Mouse (Mus musculus) liver, embryonic 14.5 days (tissue): Measurements from ENCODE around the gene Catsperz. TPM values are rescaled to one million over a fixed set of nuclear protein-coding genes. Genes with fewer than 3 reads are reported as not detected.
A peak's percentile ranks its signal among the peaks of the same experiment; 100 is the strongest.

Experiments used
- ATAC-seq: fragments of 200-750 bp; cut with Nextera tagmentation; 2 replicates; pipeline ENCODE4 v1.8.0; 2017; ENCODE audit warnings: moderate number of reproducible peaks, mild to moderate bottlenecking, moderate library complexity; ENCODE audit not compliant: insufficient read depth
- DNase-seq, 3 experiments: peaks; one replicate each; pipeline ENCODE4 v3.0.0-alpha.2; 2012 to 2013; ENCODE audit warnings: low read depth in 3 of 3, low spot score in 3 of 3
- H3K27ac ChIP-seq: fragments of 300-500 bp; sonication (generic); 2 replicates; pipeline ENCODE4 v1.5.1; 2014; ENCODE audit warnings: moderate library complexity, mild to moderate bottlenecking, control low read depth, inconsistent platforms
- H3K27me3 ChIP-seq: fragments of 300-500 bp; sonication (generic); 2 replicates; pipeline ENCODE4 v1.6.1; 2014; ENCODE audit warnings: mild to moderate bottlenecking, low read length, moderate library complexity; ENCODE audit not compliant: control insufficient read depth, insufficient read depth
- H3K36me3 ChIP-seq: fragments of 300-500 bp; sonication (generic); replicated peaks from 2 replicates; pipeline ENCODE4 v1.6.1; 2014; ENCODE audit warnings: low read depth; ENCODE audit not compliant: control insufficient read depth, insufficient read depth
- H3K4me1 ChIP-seq, 2 experiments: fragments of 200-500 bp in 1 of 2; fragments of 300-500 bp in 1 of 2; sonication (generic) in 1 of 2; replicated peaks; 2 replicates each; pipeline ENCODE4 v1.6.1; 2012 to 2014; ENCODE audit warnings: antibody characterized with exemption in 1 of 2, inconsistent platforms in 1 of 2, low read length in 1 of 2; ENCODE audit not compliant: control insufficient read depth in 2 of 2, insufficient read depth in 2 of 2
- H3K4me2 ChIP-seq: fragments of 300-500 bp; sonication (generic); 2 replicates; pipeline ENCODE4 v1.6.1; 2014; ENCODE audit warnings: low read depth, mild to moderate bottlenecking, control low read depth, moderate library complexity
- H3K4me3 ChIP-seq, 2 experiments: fragments of 200-500 bp in 1 of 2; fragments of 300-500 bp in 1 of 2; sonication (generic) in 1 of 2; 2 replicates each; pipeline ENCODE4 v1.5.1; 2012 to 2014; ENCODE audit warnings: low read depth in 2 of 2, low read length in 2 of 2, mild to moderate bottlenecking in 2 of 2, control low read depth in 1 of 2, inconsistent platforms in 1 of 2, moderate library complexity in 1 of 2; ENCODE audit not compliant: insufficient read depth in 1 of 2
- H3K9ac ChIP-seq: fragments of 300-500 bp; sonication (generic); replicated peaks from 2 replicates; pipeline ENCODE4 v1.6.1; 2014; ENCODE audit warnings: mild to moderate bottlenecking, control low read depth, moderate library complexity
- H3K9me3 ChIP-seq: fragments of 300-500 bp; sonication (generic); 2 replicates; pipeline ENCODE4 v1.6.1; 2016; ENCODE audit warnings: low read length, mixed read lengths; ENCODE audit not compliant: control insufficient read depth
- CTCF ChIP-seq: IDR thresholded peaks from 2 replicates; pipeline ENCODE4 v1.5.1; 2016; ENCODE audit warnings: antibody characterized with exemption, low read depth, control low read depth
- EP300 ChIP-seq: IDR thresholded peaks from 2 replicates; pipeline ENCODE4 v1.6.1; 2016; ENCODE audit warnings: antibody characterized with exemption, low read depth
- WGBS: fragments of 180-500 bp; shearing (Covaris S2); extraction: QIAGEN DNeasy Blood & Tissue Kit; methylation state at CpG from one replicate; pipeline ENCODE4 v1.1.7; 2014; ENCODE audit not compliant: insufficient replicate concordance; 5-methylcytosine and 5-hydroxymethylcytosine counted together
- polyA plus RNA-seq, 2 experiments: library from polyadenylated mRNA; depleted of rRNA in 1 of 2; stranded (reverse) in 1 of 2; unstranded in 1 of 2; fragments of >200 nt; fragmentation: Nextera tagmentation in 1 of 2; extraction: Ambion mirVana in 1 of 2; gene quantifications; 2 replicates each; pipeline versions ENCODE4 v1.2.1 to v1.2.3; 2012 to 2014

The Catsperz gene
- polyA plus RNA-seq, 2 experiments = 0.16 to 0.28 TPM

GRCm38 (mm10) chr19:6925611-6926329 lies 590 bp upstream of the Catsperz start:
- H3K36me3 ChIP-seq = no peaks in the 10 kb centered on the region
- no peak overlapping the region for H3K27ac ChIP-seq
- DNase-seq (no peak), ATAC-seq (no peak)
- no peaks in the 10 kb centered on the region for H3K9me3 ChIP-seq
- H3K4me1 ChIP-seq = peaks cover 7 to 13% of the 10 kb centered on the region in 2 experiments
- whole genome bisulfite sequencing = 18% methylated on average over 40 of the region's 40 CpGs
- no peak for TF ChIP-seq EP300
- TF ChIP-seq CTCF = no peak
- H3K27me3 ChIP-seq = peaks cover 66% of the 10 kb centered on the region
- no peak overlapping the region for H3K4me2 ChIP-seq
- H3K4me3 ChIP-seq = no peak overlapping the region
- no peak overlapping the region for H3K9ac ChIP-seq

GRCm38 (mm10) chr19:6924461-6925306 lies 496 bp downstream of the Catsperz start:
- peaks cover 7 to 13% of the 10 kb centered on the region in 2 experiments for H3K4me1 ChIP-seq
- H3K4me3 ChIP-seq = no peak overlapping the region
- no peak overlapping the region for H3K9ac ChIP-seq
- no peaks in the 10 kb centered on the region for H3K9me3 ChIP-seq
- H3K27ac ChIP-seq = no peak overlapping the region
- peak overlapping the region; percentile 30 for H3K4me2 ChIP-seq
- H3K36me3 ChIP-seq = no peaks in the 10 kb centered on the region
- H3K27me3 ChIP-seq = peaks cover 58% of the 10 kb centered on the region
- TF ChIP-seq CTCF (peak; percentile 85), EP300 (no peak)
- WGBS = 3% methylated on average over 39 of the region's 39 CpGs
- no peak for ATAC-seq
- DNase-seq = no peak

GRCm38 (mm10) chr19:6922901-6923735 lies 2.1 kb downstream of the Catsperz start:
- peak overlapping the region in 1 of 2 experiments; percentile 82; a peak in 1 of 4 replicates for H3K4me3 ChIP-seq
- DNase-seq (no peak), ATAC-seq (no peak)
- no peaks in the 10 kb centered on the region for H3K9me3 ChIP-seq
- no peak for TF ChIP-seq CTCF
- TF ChIP-seq EP300 = no peak
- peak overlapping the region; percentile 96 for H3K4me2 ChIP-seq
- WGBS = 56% methylated on average over 6 of the region's 6 CpGs
- peaks cover 7 to 13% of the 10 kb centered on the region in 2 experiments for H3K4me1 ChIP-seq
- peak overlapping the region; percentile 58 for H3K9ac ChIP-seq
- no peaks in the 10 kb centered on the region for H3K36me3 ChIP-seq
- H3K27ac ChIP-seq = no peak overlapping the region
- H3K27me3 ChIP-seq = peaks cover 45% of the 10 kb centered on the region

GRCm38 (mm10) chr19:6921647-6922567 lies 3.3 kb downstream of the Catsperz start, which contains the start of gene Esrra:
Gene Esrra (minus strand): TSS chr19:6921813.
- no peaks in the 10 kb centered on the region for H3K36me3 ChIP-seq
- peak within 1 kb of the TSS; percentile 82 for H3K9ac ChIP-seq
- H3K9me3 ChIP-seq = no peaks in the 10 kb centered on the region
- peak within 1 kb of the TSS; percentile 41 for H3K27ac ChIP-seq
- peak within 1 kb of the TSS; percentile 96 for H3K4me2 ChIP-seq
- DNase-seq = peak; percentile 99 to 100 (median 99)
- 0 out of 2 replicates have a peak, but pooled peaks have one; percentile 12 for TF ChIP-seq CTCF
- TF ChIP-seq EP300 = no peak
- peaks cover 7 to 13% of the 10 kb centered on the region in 2 experiments for H3K4me1 ChIP-seq
- peaks cover 33% of the 10 kb centered on the region for H3K27me3 ChIP-seq
- peak within 1 kb of the TSS; percentile 67 to 82 for H3K4me3 ChIP-seq
- under 1% methylated on average over 57 of the region's 66 CpGs for WGBS
- ATAC-seq = peak; percentile 93
